Mouse (Mus musculus) telencephalon, adult 2 months (tissue): ENCODE data around the gene Foxj1.

ENCODE experiments used
- DNase-seq: peaks from one replicate; pipeline ENCODE4 v3.0.0-alpha.2; 2011; ENCODE audit warnings: low read depth, low spot score

Foxj1 gene

GRCm38 (mm10) chr11:116342069-116342791 lies 7.0 kb upstream of the Foxj1 start:
- DNase-seq = no peak

GRCm38 (mm10) chr11:116337531-116337930 lies 2.3 kb upstream of the Foxj1 start:
- no peak for DNase-seq

- no peak for DNase-seq
Observed at GRCm38 (mm10) chr11:116337000-116337399, 1.8 kb upstream of the Foxj1 start.

GRCm38 (mm10) chr11:116336393-116336792 lies 1.2 kb upstream of the Foxj1 start:
- DNase-seq = no peak

GRCm38 (mm10) chr11:116334417-116334782 lies 799 bp downstream of the Foxj1 start:
- DNase-seq = no peak

- DNase-seq = no peak
Observed at GRCm38 (mm10) chr11:116333526-116334416, 1.4 kb downstream of the Foxj1 start.

- no peak for DNase-seq
Observed at GRCm38 (mm10) chr11:116332983-116333270, 2.3 kb downstream of the Foxj1 start.

- peak; percentile 55 for DNase-seq
Observed at GRCm38 (mm10) chr11:116332232-116332982, 2.8 kb downstream of the Foxj1 start.

- no peak for DNase-seq
Observed at GRCm38 (mm10) chr11:116330211-116330518, 5.0 kb downstream of the Foxj1 start.

- no peak for DNase-seq
Observed at GRCm38 (mm10) chr11:116329314-116330210, 5.6 kb downstream of the Foxj1 start.

- DNase-seq = no peak
Observed at GRCm38 (mm10) chr11:116326963-116327603, 8.1 kb downstream of the Foxj1 start.

GRCm38 (mm10) chr11:116318719-116319659 lies 16.2 kb downstream of the Foxj1 start:
- DNase-seq = no peak

GRCm38 (mm10) chr11:116312359-116312758 lies 22.8 kb downstream of the Foxj1 start:
- no peak for DNase-seq

GRCm38 (mm10) chr11:116311169-116311568 lies 24.0 kb downstream of the Foxj1 start:
- no peak for DNase-seq

GRCm38 (mm10) chr11:116309601-116310000 lies 25.6 kb downstream of the Foxj1 start:
- DNase-seq = no peak

GRCm38 (mm10) chr11:116307762-116308531 lies 27.3 kb downstream of the Foxj1 start:
- DNase-seq = no peak

- DNase-seq = no peak
Observed at GRCm38 (mm10) chr11:116307019-116307725, 28.0 kb downstream of the Foxj1 start, which contains the start of gene Exoc7. Exoc7 (minus strand) TSS chr11:116307233.
